Mouse (Mus musculus) forebrain, postnatal 0 days (tissue): ENCODE measurements around the gene Wtap. TPM values are rescaled to one million over a fixed set of nuclear protein-coding genes. Genes with fewer than 3 reads are reported as not detected.

ENCODE experiments used
- ATAC-seq: fragments of 200-750 bp; cut with Nextera tagmentation; 2 replicates; pipeline ENCODE4 v1.8.0; 2017; ENCODE audit warnings: mild to moderate bottlenecking, moderate library complexity
- DNase-seq: peaks from one replicate; pipeline ENCODE4 v3.0.0-alpha.2; 2015
- H3K27ac ChIP-seq: fragments of 300-500 bp; sonication (generic); 2 replicates; pipeline ENCODE4 v1.5.1; 2014; ENCODE audit warnings: low read depth, mild to moderate bottlenecking, antibody characterized with exemption, low read length, moderate library complexity, mixed read lengths
- H3K27me3 ChIP-seq: fragments of 300-500 bp; sonication (generic); 2 replicates; pipeline ENCODE4 v1.6.1; 2014; ENCODE audit warnings: mild to moderate bottlenecking, low read length, mixed read lengths; ENCODE audit not compliant: insufficient read depth
- H3K36me3 ChIP-seq: fragments of 300-500 bp; sonication (generic); 2 replicates; pipeline ENCODE4 v1.6.1; 2014; ENCODE audit warnings: mild to moderate bottlenecking, moderate library complexity; ENCODE audit not compliant: insufficient read depth
- H3K4me1 ChIP-seq: fragments of 300-500 bp; sonication (generic); 2 replicates; pipeline ENCODE4 v1.6.1; 2014; ENCODE audit warnings: antibody characterized with exemption; ENCODE audit not compliant: insufficient read depth
- H3K4me2 ChIP-seq: fragments of 300-500 bp; sonication (generic); 2 replicates; pipeline ENCODE4 v1.6.1; 2014; ENCODE audit warnings: low read depth, mild to moderate bottlenecking, moderate library complexity
- H3K4me3 ChIP-seq: fragments of 300-500 bp; sonication (generic); 2 replicates; pipeline ENCODE4 v1.5.1; 2014; ENCODE audit warnings: low read depth, low read length, mixed read lengths
- H3K9ac ChIP-seq: fragments of 300-500 bp; sonication (generic); 2 replicates; pipeline ENCODE4 v1.6.1; 2014; ENCODE audit warnings: mild to moderate bottlenecking
- H3K9me3 ChIP-seq: fragments of 300-500 bp; sonication (generic); 2 replicates; pipeline ENCODE4 v1.6.1; 2016; ENCODE audit warnings: low read length
- CTCF ChIP-seq: sonication (generic); IDR thresholded peaks from 2 replicates; pipeline ENCODE4 v1.5.1; 2016; ENCODE audit warnings: antibody characterized with exemption, control low read depth, low read depth
- WGBS: fragments of 180-500 bp; shearing (Covaris S2); extraction: QIAGEN DNeasy Blood & Tissue Kit; methylation state at CpG from one replicate; pipeline ENCODE4 v1.1.7; 2014; 5-methylcytosine and 5-hydroxymethylcytosine counted together
- polyA plus RNA-seq: library from polyadenylated mRNA; unstranded; fragments of >200 nt; fragmentation: Nextera tagmentation; extraction: Ambion mirVana; gene quantifications from 2 replicates; pipeline ENCODE4 v1.2.1, GENCODE M21; 2015
- total RNA-seq: library from RNA; depleted of rRNA; stranded (reverse); fragments of >200 nt; gene quantifications from 2 replicates; pipeline ENCODE4 v1.2.3, GENCODE M21; 2014

The Wtap gene
- total and polyA plus RNA-seq, 2 experiments from 2014 or later = 111 to 148 TPM

DNA sequence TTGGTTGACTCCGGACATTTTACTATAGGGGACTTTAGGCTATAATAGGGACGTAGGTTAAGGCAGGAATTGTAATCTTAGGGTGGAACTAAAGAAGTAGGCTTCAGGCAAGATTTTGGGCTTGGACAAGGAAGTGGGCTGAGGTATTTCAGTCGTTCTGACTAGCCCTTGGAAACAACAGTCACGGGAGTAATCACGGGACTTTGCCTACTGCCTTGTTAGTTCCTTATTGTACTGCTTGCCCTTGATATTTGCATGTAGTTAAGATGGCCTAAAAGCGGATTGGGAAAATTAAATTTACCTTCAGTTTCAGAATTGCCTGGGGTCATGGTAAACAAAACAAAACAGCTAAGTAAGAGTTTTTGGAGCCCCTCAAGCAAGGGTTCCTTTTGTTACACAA, 5.1 kb upstream of the Wtap start:
- ATAC-seq (no peak), DNase-seq (no peak)
- H3K9ac ChIP-seq = no peak overlapping the region
- H3K4me2 ChIP-seq = no peak overlapping the region
- TF ChIP-seq CTCF = no peak
- no peaks in the 10 kb centered on the region for H3K36me3 ChIP-seq
- no peak overlapping the region for H3K4me3 ChIP-seq
- no peaks in the 10 kb centered on the region for H3K27me3 ChIP-seq
- H3K9me3 ChIP-seq = no peaks in the 10 kb centered on the region
- no peak overlapping the region for H3K27ac ChIP-seq
- 68% methylated on average over 6 of the region's 6 CpGs for WGBS
- H3K4me1 ChIP-seq = no peaks in the 10 kb centered on the region

DNA sequence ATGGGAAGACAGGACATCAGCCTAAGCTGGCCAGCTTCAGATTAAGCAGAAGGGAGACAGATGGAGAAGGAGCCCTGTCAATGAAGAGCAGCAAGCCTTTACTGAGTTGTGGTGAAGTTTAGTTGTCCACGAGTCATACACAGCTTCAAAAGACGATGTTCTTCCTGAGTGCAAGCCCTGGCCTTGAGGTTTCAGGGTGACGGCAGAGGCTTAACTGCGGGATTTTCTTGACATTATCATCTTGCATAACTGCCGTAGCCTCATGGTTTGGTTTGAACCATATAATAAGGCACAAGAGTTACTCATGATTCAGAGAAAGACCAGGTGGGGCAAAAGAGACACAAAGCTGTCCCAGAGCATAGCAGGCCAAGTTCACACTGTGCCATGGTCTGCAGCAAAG, 3.9 kb upstream of the Wtap start:
- H3K27me3 ChIP-seq = no peaks in the 10 kb centered on the region
- WGBS = 96% methylated on average over 5 of the region's 5 CpGs

DNA sequence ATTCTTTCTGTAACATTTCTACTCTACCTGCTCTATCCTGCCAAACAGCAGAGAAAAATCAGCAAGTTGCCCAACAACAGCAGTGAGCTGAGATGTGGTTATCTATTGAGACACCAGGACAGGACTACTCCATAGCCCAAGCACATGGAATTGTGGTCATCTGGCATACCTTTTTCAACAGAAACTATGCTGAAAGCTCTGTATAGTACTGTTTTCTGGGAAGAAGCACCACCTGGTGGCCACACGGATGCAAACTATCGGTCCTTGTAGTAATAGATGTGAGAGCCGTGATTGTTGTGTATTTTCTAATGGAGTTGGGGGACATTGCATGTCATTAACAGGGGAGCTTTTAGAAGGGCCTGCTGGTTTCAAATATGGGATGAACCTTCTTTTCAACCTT, 2.4 kb upstream of the Wtap start:
- H3K4me3 ChIP-seq = no peak overlapping the region
- 9% methylated on average over 3 of the region's 3 CpGs for WGBS
- peak; percentile 59 for DNase-seq
- no peaks in the 10 kb centered on the region for H3K27me3 ChIP-seq
- H3K4me1 ChIP-seq = no peaks in the 10 kb centered on the region
- TF ChIP-seq CTCF = peak; percentile 75
- H3K9me3 ChIP-seq = no peaks in the 10 kb centered on the region
- no peak overlapping the region for H3K27ac ChIP-seq
- H3K36me3 ChIP-seq = no peaks in the 10 kb centered on the region
- H3K9ac ChIP-seq = no peak overlapping the region
- no peak overlapping the region for H3K4me2 ChIP-seq
- no peak for ATAC-seq

More for the DNA sequence above, 3.9 kb upstream of the Wtap start:
- H3K9me3 ChIP-seq = no peaks in the 10 kb centered on the region
- no peaks in the 10 kb centered on the region for H3K4me1 ChIP-seq
- ATAC-seq (no peak), DNase-seq (no peak)
- no peaks in the 10 kb centered on the region for H3K36me3 ChIP-seq
- no peak for TF ChIP-seq CTCF
- no peak overlapping the region for H3K9ac ChIP-seq
- no peak overlapping the region for H3K4me2 ChIP-seq
- no peak overlapping the region for H3K4me3 ChIP-seq
- no peak overlapping the region for H3K27ac ChIP-seq

DNA sequence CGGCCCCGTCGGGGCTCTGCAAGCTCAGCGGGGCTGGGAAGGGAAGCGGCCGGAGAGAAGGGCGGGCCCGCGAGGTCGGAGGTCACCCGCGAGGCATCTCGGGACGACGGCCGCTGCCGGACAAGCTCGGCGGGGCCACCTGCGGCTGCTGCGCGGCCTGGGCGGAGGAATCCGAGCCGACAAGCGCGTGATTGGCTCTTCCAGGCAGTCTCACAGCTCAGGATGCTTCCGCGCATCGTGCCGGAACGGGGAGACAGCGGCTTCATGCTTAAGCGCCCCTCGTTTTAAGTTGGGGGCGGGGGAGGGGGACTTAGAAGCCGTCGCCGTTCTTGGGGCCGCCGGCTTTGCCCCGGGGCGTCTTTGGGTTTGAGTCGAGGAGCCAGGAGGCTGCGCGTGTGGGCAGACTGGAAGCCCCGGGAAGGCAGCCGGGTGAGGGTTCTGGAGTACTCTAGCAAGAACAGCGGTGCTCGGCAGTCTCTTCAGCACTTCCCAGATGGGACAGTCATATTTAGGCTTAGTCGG, 1.4 kb downstream of the Wtap start:
- peak; percentile 84 for ATAC-seq

DNA sequence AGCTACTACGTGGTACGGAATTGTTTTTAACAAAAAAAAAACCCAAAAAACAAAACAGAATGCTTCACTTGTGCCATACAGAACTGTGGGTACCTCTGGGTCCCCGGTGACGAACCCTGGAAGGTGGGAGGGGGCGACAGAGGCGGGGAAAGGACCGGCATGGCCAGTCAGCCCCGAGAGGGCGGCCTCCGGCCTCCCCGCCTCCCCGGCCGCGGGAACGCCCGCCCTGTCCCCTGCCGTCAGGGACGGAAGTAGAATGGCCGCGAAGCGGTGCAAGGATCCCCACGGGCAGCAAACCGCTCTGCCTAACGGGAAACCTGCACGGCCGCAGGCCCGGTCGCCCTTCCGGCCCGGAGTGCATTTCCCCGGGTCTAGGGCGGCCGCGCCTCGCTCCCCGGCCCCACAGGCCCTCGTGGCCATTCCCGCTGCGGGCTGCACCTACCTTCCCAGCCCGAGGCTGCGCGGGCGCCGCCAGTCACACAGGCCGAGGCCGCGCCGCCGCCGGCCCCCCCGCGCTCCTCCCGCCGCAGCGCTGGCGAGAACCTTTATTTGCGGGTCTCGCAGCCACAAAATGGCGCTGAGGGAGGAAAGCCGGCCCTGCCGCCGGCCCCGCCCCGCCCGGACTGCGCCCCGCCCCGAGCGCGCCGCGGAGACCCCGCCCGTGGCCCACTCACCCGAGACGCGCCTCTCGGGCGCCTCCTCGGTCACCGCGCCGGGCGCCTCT, 2.2 kb downstream of the Wtap start:
- Histone ChIP-seq H3K4me3 (peak overlapping the region; percentile 98), H3K27me3 (no peaks in the 10 kb centered on the region), H3K9ac (peak overlapping the region; percentile 99), H3K27ac (peak overlapping the region; percentile 99), H3K9me3 (no peaks in the 10 kb centered on the region), H3K4me2 (peak overlapping the region; percentile 84), H3K4me1 (peaks cover 15% of the 10 kb centered on the region), H3K36me3 (no peaks in the 10 kb centered on the region; the same call in 1 of the 2 replicates)
- DNase-seq (peak; percentile 83), ATAC-seq (peak; percentile 90)
- under 1% methylated on average over 49 of the region's 84 CpGs for WGBS
- no peak for TF ChIP-seq CTCF

More for the DNA sequence above, 1.4 kb downstream of the Wtap start:
- peak overlapping the region; percentile 98 for H3K4me3 ChIP-seq
- H3K4me1 ChIP-seq = peaks cover 15% of the 10 kb centered on the region
- no peaks in the 10 kb centered on the region for H3K27me3 ChIP-seq
- no peaks in the 10 kb centered on the region; the same call in 1 of the 2 replicates for H3K36me3 ChIP-seq
- peak overlapping the region; percentile 84 for H3K4me2 ChIP-seq
- WGBS = under 1% methylated on average over 47 of the region's 51 CpGs
- TF ChIP-seq CTCF = peak; percentile 15; the same call in 1 of the 2 replicates
- peak overlapping the region; percentile 99 for H3K9ac ChIP-seq
- H3K9me3 ChIP-seq = no peaks in the 10 kb centered on the region
- H3K27ac ChIP-seq = peak overlapping the region; percentile 99
- peak; percentile 96 for DNase-seq

DNA sequence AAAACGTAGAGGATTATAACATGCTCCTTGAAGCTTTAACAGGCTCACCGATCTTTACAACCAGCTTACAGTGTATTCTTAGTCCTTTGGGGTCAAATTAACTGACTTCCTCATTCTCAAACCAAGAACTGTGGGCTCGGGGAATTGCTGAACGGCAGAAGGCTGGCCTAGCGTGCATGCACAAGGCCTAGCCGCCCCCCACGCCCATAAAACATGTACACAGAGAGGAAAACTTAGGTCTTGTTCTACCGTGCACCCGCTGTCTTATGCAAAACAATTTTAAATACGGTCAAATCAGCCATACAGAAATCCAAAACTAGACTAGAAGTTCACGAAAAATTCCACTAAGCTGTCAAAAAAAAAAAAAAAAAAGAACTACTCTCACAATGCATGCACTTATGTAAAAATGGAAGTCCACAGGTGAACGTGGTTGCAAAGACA, 2.8 kb downstream of the Wtap start:
- no peak for ATAC-seq
- Histone ChIP-seq H3K4me2 (peak overlapping the region; percentile 84), H3K9me3 (no peaks in the 10 kb centered on the region), H3K36me3 (no peaks in the 10 kb centered on the region; the same call in 1 of the 2 replicates), H3K9ac (peak overlapping the region; percentile 99), H3K27me3 (no peaks in the 10 kb centered on the region), H3K4me3 (peak overlapping the region; percentile 98), H3K27ac (peak overlapping the region; percentile 99), H3K4me1 (peaks cover 15% of the 10 kb centered on the region)
- WGBS = 2% methylated on average over 12 of the region's 12 CpGs
- peak; percentile 45 for DNase-seq
- no peak for TF ChIP-seq CTCF

DNA sequence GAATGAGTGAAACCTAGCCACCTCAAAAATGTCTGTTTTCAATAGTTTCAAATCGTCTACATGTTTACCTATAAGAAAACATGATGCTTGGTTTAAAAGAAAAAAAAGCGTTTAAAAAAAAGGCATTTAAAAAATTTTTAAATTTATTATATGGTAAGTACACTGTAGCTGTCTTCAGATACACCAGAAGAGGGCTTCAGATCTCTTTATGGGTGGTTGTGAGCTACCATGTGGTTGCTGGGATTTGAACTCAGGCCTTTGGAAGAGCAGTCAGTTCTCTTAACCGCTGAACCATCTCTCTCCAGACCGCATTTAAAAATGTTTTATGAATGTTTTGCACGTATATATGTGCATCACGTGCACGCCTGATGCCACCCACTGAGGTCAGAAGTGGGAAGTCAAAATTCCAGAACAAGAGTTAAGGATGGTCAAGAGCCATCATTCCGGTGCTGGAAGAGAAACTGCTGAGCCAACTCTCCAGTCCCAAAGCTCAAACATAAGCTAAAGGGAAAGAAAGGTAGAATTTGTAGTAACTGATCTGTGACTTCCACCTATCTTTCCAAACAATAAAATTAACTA, 3.3 kb downstream of the Wtap start:
- Histone ChIP-seq H3K9me3 (no peaks in the 10 kb centered on the region), H3K4me1 (peaks cover 15% of the 10 kb centered on the region), H3K27me3 (no peaks in the 10 kb centered on the region), H3K9ac (peak overlapping the region; percentile 99), H3K36me3 (no peaks in the 10 kb centered on the region; the same call in 1 of the 2 replicates), H3K4me3 (peak overlapping the region; percentile 98), H3K4me2 (peak overlapping the region; percentile 84), H3K27ac (peak overlapping the region; percentile 99; the same call in 1 of the 2 replicates)
- TF ChIP-seq CTCF = no peak
- no peak for ATAC-seq
- no peak for DNase-seq
- WGBS = 59% methylated on average over 8 of the region's 8 CpGs
